Mouse (Mus musculus) Patski (cell line): ENCODE data around the gene Pold2. TPM values are rescaled to one million over a fixed set of nuclear protein-coding genes. Genes with fewer than 3 reads are reported as not detected.
A peak's percentile ranks its signal among the peaks of the same experiment; 100 is the strongest.

Experiments used
- ATAC-seq: fragments of 100-300 bp; one replicate; pipeline ENCODE4 v1.8.0; 2021
- CTCF ChIA-PET: fragments of 350-600 bp; sonication (Branson Sonifier 250); formaldehyde crosslinking; loops from one replicate; lab custom pipeline; 2022; ENCODE audit warnings: inconsistent platforms; lab: Charles Lee
- POLR2A ChIA-PET: fragments of 350-600 bp; sonication (Branson Sonifier 250); formaldehyde crosslinking; loops from one replicate; lab custom pipeline; 2022; ENCODE audit warnings: antibody characterized with exemption, inconsistent platforms; lab: Charles Lee
- DNase-seq: peaks from one replicate; pipeline ENCODE4 v3.0.0-alpha.2; 2011; ENCODE audit warnings: low read depth, low spot score
- H3K27me3 ChIP-seq: fragments of 371-371 bp; one replicate; pipeline ENCODE4 v1.5.1; 2021
- CTCF ChIP-seq: fragments of 100-300 bp; IDR thresholded peaks from one replicate; pipeline ENCODE4 v1.5.1; 2021
- in situ Hi-C: fragments of 300-500 bp; cut with MboI; formaldehyde crosslinking; loops from 3 replicates; pipeline ENCODE4 v1.11.1; 2018; ENCODE audit warnings: low pct_unique_long_range_greater_than_20kb, mixed read lengths
- polyA plus RNA-seq: library from polyadenylated mRNA; unstranded; gene quantifications from one replicate; pipeline ENCODE4 v1.2.3, GENCODE M21; 2021

The Pold2 gene
- polyA plus RNA-seq = 76.9 TPM

GRCm38 (mm10) chr11:5877921-5878526, at the start of gene Pold2:
Pold2 (minus strand) TSS chr11:5878292.
- no peaks in the 10 kb centered on the region for H3K27me3 ChIP-seq
- no peak for TF ChIP-seq CTCF
- POLR2A ChIA-PET = interaction anchor here (0.6 to 3.6 kb wide), 11 partner anchors 9 to 913 kb away, joined by 3 to 20 read pairs (median 5); partner anchors contain the start of gene Polm
- in situ Hi-C loops = no loop called here
- DNase-seq (peak; percentile 92), ATAC-seq (peak; percentile 96)
- CTCF ChIA-PET = interaction anchor here (0.9 to 5.1 kb wide), 7 partner anchors 8 to 42 kb away, joined by 3 to 26 read pairs (median 15); no protein-coding TSS in a partner anchor

- POLR2A ChIA-PET = no interaction called here
- TF ChIP-seq CTCF = no peak
- no peak for ATAC-seq
- H3K27me3 ChIP-seq = peaks cover 9% of the 10 kb centered on the region
- DNase-seq = no peak
- in situ Hi-C loops = no loop called here
- CTCF ChIA-PET = no interaction called here
Observed at GRCm38 (mm10) chr11:5926696-5927220, 48.7 kb upstream of the Pold2 start.

GRCm38 (mm10) chr11:5924699-5925098, 46.6 kb upstream of the Pold2 start:
- DNase-seq (no peak), ATAC-seq (no peak)
- in situ Hi-C loops = loop anchor here (25.0 kb wide), 1 partner anchor 437 kb away; no protein-coding TSS in a partner anchor
- ChIA-PET CTCF (no interaction called here), POLR2A (no interaction called here)
- H3K27me3 ChIP-seq = peaks cover 19% of the 10 kb centered on the region
- no peak for TF ChIP-seq CTCF

GRCm38 (mm10) chr11:5920323-5920960, 42.4 kb upstream of the Pold2 start:
- TF ChIP-seq CTCF = no peak
- no peak for ATAC-seq
- DNase-seq = no peak
- ChIA-PET CTCF (interaction anchor here (1.0 to 1.7 kb wide), 2 partner anchors 11 to 21 kb away, joined by 3 to 4 read pairs; no protein-coding TSS in a partner anchor), POLR2A (no interaction called here)
- peaks cover 19% of the 10 kb centered on the region for H3K27me3 ChIP-seq
- in situ Hi-C loops = loop anchor here (25.0 kb wide), 1 partner anchor 433 kb away; no protein-coding TSS in a partner anchor

GRCm38 (mm10) chr11:5919606-5920005, 41.5 kb upstream of the Pold2 start:
- no peak for DNase-seq
- ATAC-seq = no peak
- CTCF ChIA-PET = interaction anchor here (1.7 kb wide), 1 partner anchor 12 kb away, joined by 4 read pairs; no protein-coding TSS in a partner anchor
- no peak for TF ChIP-seq CTCF
- in situ Hi-C loops = loop anchor here (25.0 kb wide), 1 partner anchor 432 kb away; no protein-coding TSS in a partner anchor
- peaks cover 19% of the 10 kb centered on the region for H3K27me3 ChIP-seq
- POLR2A ChIA-PET = no interaction called here

GRCm38 (mm10) chr11:5918111-5918510, 40.0 kb upstream of the Pold2 start:
- DNase-seq (no peak), ATAC-seq (no peak)
- CTCF ChIA-PET = interaction anchor here (1.4 kb wide), 1 partner anchor 32 kb away, joined by 5 read pairs; no protein-coding TSS in a partner anchor
- in situ Hi-C loops = loop anchor here (25.0 kb wide), 1 partner anchor 431 kb away; no protein-coding TSS in a partner anchor
- TF ChIP-seq CTCF = no peak
- peaks cover 14% of the 10 kb centered on the region for H3K27me3 ChIP-seq
- POLR2A ChIA-PET = no interaction called here

- ChIA-PET CTCF (interaction anchor here (1.4 to 2.5 kb wide), 2 partner anchors 12 to 80 kb away, joined by 6 to 8 read pairs; no protein-coding TSS in a partner anchor), POLR2A (no interaction called here)
- DNase-seq = no peak
- ATAC-seq = no peak
- peaks cover 7% of the 10 kb centered on the region for H3K27me3 ChIP-seq
- in situ Hi-C loops = loop anchor here (25.0 kb wide), 1 partner anchor 429 kb away; no protein-coding TSS in a partner anchor
- no peak for TF ChIP-seq CTCF
Observed at GRCm38 (mm10) chr11:5916178-5916548, 38.1 kb upstream of the Pold2 start.

GRCm38 (mm10) chr11:5915429-5916177, 37.5 kb upstream of the Pold2 start:
- TF ChIP-seq CTCF = no peak
- CTCF ChIA-PET = interaction anchor here (1.3 to 2.5 kb wide), 3 partner anchors 11 to 79 kb away, joined by 5 to 8 read pairs (median 6); no protein-coding TSS in a partner anchor
- H3K27me3 ChIP-seq = peaks cover 1% of the 10 kb centered on the region
- in situ Hi-C loops = loop anchor here (25.0 kb wide), 1 partner anchor 428 kb away; no protein-coding TSS in a partner anchor
- DNase-seq (no peak), ATAC-seq (no peak)
- POLR2A ChIA-PET = no interaction called here

- TF ChIP-seq CTCF = no peak
- CTCF ChIA-PET = interaction anchor here (1.3 to 1.4 kb wide), 2 partner anchors 29 to 79 kb away, joined by 5 to 6 read pairs; no protein-coding TSS in a partner anchor
- POLR2A ChIA-PET = no interaction called here
- in situ Hi-C loops = loop anchor here (25.0 kb wide), 1 partner anchor 428 kb away; no protein-coding TSS in a partner anchor
- H3K27me3 ChIP-seq = no peaks in the 10 kb centered on the region
- no peak for DNase-seq
- ATAC-seq = no peak
Observed at GRCm38 (mm10) chr11:5914940-5915339, 36.8 kb upstream of the Pold2 start.
